Mouse (Mus musculus) Muller cell, postnatal 12 days (primary cell): ENCODE data around the gene Hist1h4d.
"Not testable (repeated sequence)": the region's sequence is repeated elsewhere in the genome, so short reads cannot be mapped to it uniquely, and the experiment has no call there.

Source experiments
- DNase-seq: peaks from one replicate; pipeline ENCODE4 v3.0.0-alpha.2; 2015; ENCODE audit errors: inconsistent ontology term

Hist1h4d gene

DNA sequence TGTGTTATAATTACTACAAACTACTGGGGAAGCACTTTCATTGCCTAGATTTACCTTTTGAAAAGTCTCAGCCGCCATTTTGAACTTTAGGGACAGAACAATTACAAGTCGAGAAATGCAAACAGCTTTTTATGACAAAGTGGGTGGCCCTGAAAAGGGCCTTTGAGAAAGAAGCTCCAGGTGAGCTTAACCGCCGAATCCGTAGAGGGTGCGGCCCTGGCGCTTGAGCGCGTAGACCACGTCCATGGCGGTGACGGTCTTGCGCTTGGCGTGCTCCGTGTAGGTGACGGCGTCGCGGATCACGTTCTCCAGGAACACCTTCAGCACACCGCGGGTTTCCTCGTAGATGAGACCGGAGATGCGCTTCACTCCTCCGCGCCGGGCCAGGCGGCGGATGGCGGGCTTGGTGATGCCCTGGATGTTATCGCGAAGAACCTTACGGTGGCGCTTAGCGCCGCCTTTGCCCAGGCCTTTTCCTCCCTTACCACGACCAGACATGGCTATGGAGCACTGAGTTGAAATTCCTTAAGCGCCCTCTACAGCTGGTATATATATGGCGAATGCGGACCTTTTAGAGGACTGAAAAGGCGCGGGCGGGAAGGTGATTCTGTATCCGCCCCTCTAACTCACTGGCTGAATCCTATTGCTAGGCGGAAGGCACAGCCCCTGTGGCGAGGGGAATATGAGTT lies 30.1 kb upstream of the Hist1h4d start, which contains the start of gene Hist1h4f:
TSS of gene Hist1h4f (minus strand) at position 503 of the 689 bp plus-strand sequence.
- peak; percentile 89 for DNase-seq

DNA sequence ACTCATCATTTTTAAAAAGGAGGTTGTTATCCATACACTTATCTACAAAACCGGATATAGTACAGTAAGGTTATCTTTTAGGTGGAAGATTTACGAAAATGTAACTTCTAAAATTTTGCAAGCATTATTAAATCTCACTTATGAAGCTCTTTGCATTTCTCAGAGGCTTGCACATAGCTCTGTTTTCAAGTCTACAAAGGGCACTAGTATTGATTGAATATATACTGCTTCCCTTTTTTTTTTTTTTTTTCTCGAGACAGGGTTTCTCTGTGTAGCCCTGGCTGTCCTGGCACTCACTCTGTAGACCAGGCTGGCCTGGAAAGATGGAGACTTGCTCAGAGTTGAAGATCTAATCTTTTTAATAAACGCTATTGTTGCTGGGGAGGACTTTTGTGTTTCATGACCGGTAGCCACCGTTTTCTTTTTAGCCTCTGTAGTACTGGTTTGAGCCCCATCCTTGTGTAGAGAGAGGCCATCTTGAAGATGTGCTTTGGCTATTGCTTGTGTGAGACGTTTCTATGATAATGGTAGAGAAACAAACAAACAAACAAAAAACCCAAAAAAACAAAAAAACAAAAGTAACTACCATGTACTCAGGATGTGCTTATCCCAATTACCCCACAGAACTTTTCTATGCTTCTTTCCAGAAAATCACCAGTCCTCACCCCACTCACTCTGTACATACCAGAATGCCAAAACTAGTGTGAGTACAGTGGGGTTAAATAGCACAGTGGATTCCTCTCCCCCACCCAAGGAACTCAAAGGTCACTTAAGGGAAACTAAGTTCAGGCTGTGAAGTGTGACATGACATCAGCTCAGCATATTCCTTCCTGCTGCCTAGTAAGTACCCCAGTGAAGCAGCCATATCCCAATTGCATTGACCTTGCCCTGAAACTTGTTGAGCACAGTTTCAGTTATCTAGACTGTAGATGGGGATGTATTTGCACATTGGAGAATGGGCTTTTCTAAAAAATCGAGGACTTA lies 29.2 kb upstream of the Hist1h4d start:
- no peak for DNase-seq

DNA sequence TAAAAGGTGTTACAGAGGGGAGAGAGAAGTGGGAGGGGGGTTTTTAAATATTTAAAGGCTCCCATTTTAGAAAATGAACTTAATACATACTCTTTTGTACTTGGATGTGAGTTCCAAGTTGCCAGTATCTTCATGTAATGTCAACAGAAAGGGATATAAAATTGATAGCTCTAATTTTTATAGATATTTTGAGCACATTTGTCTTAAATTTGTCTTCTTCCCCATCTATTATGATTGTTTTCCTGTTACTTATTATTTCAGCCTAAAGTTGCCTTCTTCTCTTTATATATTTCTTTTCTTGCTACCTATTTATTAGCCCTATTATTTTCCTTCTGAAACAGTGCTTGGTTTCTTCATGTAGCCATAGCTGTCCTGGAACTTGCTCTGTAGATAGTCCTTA lies 28.4 kb upstream of the Hist1h4d start, which contains the start of gene Hist1h1d:
TSS of gene Hist1h1d (plus strand) at position 301 of the 400 bp plus-strand sequence.
- DNase-seq: no peak

DNA sequence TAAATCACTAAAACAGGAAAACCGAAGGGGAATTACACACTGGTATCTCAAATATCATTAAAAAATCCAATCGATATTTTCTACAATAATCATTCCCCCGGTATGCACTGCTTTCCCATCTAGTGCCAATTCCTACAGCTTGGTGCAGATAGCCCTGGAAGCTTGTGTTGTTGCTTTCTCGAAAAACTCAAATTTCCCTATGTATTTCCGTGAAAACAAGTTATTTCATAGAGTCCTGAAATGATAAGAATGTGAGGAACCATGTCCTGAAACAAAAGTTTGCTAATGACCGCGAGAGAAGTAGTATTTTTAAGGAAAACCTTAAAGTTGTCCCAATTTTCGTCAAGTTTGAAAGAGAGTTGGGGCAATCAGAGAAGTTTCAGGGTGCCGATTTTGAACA lies 27.0 kb upstream of the Hist1h4d start:
- no peak for DNase-seq

DNA sequence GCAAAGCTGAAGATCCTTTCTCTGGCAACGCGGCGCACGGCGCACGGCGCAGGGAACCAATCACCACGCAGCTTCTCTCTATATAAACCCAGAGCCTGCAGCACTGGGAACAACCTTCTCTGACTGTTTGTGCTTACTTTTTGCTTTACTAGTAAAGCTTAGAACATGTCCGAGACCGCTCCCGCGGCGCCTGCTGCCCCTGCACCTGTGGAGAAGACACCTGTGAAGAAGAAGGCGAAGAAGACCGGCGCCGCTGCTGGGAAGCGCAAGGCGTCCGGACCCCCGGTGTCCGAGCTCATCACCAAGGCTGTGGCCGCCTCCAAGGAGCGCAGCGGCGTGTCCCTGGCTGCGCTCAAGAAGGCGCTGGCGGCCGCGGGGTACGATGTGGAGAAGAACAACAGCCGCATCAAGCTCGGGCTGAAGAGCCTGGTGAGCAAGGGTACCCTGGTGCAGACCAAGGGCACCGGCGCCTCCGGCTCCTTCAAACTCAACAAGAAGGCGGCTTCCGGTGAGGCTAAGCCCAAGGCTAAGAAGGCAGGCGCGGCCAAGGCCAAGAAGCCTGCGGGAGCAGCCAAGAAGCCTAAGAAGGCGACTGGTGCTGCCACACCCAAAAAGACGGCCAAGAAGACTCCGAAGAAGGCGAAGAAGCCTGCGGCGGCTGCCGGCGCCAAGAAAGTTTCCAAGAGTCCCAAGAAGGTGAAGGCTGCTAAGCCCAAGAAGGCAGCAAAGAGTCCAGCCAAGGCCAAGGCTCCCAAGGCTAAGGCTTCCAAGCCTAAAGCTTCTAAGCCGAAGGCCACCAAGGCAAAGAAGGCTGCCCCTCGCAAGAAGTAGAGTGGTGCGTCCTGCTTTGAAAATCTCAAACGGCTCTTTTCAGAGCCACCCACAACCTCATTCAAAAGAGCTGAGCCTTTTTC lies 26.2 kb upstream of the Hist1h4d start:
- peak; percentile 78 for DNase-seq

DNA sequence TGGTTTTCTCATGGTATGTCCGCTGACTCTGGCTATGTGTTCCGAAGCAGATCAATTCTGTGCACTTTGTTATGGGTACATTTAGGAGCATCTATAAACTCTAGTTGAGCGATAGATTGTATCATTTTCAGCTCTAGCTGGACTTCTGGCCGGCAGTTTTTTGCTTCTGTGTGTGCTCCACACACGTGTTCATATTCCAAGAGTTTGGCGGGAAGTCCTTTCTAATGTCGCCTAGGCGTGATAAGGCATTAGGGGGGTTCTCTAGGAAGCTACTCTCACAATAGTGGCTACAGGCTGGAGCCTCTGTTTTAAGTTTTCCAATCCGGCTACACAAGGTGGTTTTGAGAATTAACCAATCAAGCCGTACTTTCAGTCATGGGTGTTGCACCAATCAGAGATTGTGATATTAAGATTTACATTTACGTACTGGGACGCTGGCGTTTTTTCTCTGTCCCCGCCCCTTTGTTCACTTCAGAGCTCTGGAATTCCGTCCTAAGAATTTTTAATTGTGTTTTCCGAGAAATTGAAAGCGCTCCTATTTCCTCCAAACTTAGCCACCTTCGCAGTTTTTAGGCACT lies 25.5 kb upstream of the Hist1h4d start:
- DNase-seq: peak; percentile 86

DNA sequence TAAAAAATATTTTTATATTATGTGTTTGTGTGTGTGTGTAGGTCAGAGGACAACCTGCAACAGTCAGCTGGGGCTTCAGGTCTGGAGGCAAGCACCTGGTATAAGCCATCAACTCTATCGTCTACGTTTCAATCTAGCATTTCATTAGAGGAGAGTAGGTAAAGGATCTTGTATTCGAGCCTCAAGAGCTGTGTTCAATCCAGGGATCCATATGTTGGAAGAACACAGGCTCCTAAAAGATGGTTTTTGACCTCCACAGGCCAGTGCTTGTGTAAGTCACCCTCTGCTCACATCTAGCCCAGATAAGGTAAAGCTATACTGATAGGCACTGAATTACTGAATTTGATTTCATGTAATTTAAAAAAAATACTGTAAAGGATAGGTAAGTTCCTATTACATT lies 24.5 kb upstream of the Hist1h4d start:
- no peak for DNase-seq

DNA sequence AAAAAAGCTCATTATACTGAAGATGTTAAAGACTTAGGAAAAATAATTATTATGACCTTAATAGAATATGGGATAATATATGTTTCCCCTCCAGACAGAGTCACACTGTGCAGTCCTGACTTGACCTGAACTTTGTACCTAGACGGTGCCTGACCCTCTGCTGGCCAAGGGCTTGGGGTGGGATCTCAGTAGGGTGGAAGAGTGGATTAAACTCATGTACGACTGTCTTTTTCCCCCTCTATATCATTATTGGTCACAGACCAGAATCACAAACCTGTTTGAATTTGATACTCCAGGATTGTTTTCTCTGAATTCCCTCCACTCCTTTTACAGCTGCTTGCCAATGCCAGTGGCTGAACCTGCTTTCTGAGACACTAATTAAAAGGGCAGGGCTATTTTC lies 20.7 kb upstream of the Hist1h4d start:
- not testable (repeated sequence) for DNase-seq

DNA sequence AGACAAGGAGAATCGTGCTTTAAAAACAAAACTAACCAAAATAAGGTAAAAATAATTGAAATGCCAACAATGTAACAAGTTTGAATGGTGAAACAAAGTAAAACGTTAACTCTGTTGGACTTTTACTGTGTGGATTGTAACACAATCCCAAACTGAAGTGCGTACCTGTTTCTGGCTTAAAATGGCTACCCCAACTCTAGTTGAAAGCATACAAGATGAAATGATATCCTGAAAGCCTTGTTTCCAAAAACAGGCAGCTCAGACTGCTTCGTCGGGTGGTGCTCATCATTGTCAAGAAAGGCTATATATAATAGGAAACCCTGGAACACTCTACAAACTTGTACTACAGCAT lies 19.9 kb upstream of the Hist1h4d start:
- DNase-seq: not testable (repeated sequence)

DNA sequence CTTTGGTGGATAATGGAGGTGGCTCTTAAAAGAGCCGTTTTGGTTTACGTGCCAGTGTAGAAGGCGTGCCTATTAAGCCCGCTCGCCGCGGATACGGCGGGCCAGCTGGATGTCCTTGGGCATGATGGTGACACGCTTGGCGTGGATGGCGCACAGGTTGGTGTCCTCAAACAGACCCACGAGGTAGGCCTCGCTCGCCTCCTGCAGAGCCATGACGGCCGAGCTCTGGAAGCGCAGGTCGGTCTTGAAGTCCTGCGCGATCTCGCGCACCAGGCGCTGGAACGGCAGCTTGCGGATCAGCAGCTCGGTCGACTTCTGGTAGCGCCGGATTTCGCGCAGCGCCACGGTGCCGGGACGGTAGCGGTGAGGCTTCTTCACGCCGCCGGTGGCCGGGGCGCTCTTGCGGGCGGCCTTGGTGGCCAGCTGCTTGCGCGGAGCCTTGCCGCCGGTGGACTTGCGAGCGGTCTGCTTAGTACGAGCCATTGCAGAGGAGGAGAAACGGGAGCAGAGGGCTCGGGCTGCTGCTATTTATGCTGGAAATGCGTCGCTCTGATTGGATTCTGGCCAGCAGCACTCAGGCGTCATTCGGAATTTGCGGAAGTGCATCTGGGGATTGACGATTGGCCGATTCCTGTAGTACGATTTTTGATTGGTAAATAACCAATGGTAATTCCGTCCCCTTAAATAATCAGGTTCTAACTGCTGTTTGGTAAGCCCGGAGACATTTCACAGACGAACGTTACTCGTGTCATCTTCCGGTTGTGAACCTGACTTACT lies 19.3 kb upstream of the Hist1h4d start, which contains the start of gene Hist1h3e:
TSS of gene Hist1h3e (minus strand) at position 487 of the 777 bp plus-strand sequence.
- peak; percentile 95 for DNase-seq

DNA sequence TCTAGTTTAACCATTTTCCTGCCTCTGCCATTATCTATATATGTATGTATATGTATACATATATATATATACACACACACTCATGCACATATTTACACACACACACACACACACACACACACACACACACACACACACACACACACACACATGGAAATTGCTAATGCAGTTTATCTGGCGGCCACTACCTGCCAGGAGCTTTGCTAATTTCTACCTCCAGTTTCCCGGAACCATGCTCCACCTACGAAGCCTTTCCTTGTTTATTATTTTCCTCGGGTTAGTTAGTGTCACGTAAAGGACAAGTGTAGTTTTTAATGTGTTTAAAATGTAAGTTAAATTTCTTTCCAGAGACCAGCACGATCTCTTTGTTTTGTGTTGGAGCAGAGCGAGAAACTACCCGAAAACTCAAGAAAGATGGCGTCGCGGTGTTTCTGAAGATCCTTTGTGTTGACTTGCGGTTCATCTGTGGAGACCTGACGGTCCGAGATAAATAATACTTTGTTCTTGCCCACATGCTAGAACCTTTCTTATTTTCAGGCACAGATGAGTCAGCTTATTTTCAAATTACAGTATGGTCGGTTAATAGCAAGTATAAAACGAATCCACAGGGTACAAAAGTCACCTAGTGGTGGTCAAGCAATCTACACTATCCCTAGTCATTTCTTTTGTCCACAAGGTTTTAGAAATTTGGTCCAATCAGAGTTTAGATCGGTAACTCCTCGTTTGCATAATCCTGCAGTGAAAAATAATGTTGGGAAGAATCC lies 18.5 kb upstream of the Hist1h4d start:
- peak; percentile 85 for DNase-seq

DNA sequence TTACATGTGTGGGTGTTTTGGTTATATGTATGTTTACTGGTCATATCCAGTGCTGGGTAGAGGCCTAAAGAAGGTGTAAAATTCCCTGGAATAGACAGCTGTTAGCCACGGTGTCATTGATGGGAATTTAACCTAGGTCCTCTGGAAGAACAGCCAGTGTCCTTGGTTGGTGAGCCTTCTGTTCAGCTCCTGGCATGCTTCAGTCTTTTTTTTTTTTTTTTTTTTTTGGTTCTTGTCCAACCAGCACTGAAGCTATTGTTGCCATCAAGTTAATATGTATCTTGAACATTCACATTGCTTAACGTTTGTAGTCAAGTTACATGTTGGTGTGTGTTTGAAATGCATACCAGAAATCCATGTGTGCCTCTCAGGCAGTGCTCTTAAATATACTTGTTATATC lies 16.9 kb upstream of the Hist1h4d start:
- no peak for DNase-seq

DNA sequence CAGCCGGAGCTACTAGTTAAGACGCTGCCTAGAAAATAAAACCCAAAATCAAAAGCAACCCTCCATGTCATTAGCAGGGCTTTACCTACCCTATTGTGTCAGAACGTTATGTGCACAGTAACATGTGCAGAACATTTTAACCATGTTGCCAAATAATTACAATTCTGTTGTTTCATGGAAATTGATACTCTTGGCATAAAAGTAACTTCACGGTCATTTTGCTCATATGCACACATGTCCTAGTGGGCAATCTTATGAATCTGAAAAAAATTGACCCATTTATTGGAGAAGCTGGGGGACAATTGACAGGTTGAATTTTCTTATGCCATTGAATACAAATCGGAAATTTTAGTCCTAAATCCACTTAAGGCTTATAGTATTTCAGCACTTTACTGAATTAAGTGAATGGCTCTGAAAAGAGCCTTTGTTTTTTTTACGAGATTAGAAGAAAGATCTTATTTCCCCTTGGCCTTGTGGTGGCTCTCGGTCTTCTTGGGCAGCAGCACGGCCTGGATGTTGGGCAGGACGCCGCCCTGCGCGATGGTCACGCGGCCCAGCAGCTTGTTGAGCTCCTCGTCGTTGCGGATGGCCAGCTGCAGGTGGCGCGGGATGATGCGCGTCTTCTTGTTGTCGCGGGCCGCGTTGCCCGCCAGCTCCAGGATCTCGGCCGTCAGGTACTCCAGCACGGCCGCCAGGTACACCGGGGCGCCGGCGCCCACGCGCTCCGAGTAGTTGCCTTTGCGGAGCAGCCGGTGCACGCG lies 11.0 kb upstream of the Hist1h4d start:
- not testable (repeated sequence) for DNase-seq

DNA sequence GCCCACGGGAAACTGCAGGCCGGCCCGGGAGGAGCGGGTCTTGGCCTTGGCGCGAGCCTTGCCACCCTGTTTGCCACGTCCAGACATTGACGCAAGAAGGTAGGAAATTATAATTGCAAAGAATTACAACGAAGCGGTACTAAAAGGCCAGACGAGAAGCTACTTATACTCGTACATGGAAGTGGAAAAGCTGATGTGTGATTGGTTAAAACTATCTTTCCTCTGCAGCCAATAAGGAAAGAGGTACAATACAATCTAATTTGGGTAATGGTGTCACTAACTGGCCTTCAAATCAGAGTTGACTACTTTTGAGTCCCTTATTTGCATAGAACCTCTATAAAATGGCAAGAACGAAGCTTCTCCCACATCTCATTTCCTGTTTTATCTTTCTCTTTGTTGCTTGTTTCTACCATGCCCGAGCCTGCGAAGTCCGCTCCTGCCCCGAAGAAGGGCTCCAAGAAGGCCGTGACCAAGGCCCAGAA lies 10.3 kb upstream of the Hist1h4d start, which contains the start of the genes Hist1h2ae and Hist1h2bg:
TSS of gene Hist1h2ae (minus strand) at position 199 of the 482 bp plus-strand sequence.
TSS of gene Hist1h2bg (plus strand) at position 375 of the 482 bp plus-strand sequence.
- peak; percentile 96 for DNase-seq

DNA sequence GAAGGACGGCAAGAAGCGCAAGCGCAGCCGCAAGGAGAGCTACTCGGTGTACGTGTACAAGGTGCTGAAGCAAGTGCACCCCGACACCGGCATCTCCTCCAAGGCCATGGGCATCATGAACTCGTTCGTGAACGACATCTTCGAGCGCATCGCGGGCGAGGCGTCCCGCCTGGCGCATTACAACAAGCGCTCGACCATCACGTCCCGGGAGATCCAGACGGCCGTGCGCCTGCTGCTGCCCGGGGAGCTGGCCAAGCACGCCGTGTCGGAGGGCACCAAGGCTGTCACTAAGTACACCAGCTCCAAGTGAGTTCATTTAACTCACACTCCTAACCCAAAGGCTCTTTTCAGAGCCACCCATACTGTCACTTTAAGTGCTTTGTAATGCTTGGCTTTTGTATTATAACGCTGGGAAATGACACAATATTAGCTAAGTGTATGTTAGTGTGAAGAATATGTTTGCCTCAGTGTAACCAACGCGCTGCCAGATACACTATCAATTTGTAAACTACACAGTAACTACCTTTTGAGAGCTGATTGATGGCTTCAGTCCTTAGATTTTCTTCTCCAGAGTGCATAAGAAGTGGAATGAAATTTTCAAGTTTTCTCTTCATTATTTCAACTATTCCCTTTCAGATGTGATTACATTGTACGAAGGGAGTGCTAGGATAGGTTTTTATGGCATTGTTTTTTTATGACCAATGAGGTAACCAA lies 9.7 kb upstream of the Hist1h4d start:
- not testable (repeated sequence) for DNase-seq

DNA sequence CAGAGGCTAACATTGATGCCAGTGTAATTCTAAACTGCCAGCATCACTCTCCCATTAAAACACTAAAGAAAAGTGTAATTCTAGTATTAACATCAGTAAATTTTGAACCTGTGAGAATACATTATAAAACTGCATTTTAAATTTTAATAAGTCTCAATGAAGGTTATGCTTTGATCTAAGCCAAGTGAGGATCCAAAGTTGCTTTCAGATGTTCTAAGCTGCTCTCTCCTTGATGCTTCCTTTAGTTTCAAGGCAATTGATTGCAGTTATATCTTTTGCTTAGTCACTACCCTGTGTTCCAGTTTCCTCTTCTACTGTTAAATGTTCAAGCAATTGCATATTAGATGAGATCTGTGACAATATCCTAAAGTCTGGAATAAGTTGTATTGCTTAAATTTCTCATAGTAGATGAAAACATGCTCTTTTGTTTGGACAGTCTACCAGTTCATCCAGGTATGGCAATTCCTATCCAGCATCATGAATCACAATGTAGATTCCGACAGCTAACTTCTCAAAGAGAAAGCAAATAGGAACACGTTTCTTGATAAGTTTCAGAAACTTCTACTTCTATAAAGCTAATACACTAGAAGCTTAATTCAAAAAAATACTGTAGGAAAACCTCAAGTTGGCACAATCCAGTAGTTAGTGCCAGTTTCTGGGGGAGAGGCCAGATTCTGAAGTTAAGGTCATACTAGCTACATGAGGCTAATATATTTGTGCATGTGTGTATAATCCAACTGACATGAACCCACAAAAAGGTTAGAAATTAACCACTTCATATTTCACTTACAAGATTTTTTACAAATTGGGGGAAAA lies 9.0 kb upstream of the Hist1h4d start:
- DNase-seq: no peak
